Mouse (Mus musculus): ENCODE results near the gene AI854703.

DNA sequence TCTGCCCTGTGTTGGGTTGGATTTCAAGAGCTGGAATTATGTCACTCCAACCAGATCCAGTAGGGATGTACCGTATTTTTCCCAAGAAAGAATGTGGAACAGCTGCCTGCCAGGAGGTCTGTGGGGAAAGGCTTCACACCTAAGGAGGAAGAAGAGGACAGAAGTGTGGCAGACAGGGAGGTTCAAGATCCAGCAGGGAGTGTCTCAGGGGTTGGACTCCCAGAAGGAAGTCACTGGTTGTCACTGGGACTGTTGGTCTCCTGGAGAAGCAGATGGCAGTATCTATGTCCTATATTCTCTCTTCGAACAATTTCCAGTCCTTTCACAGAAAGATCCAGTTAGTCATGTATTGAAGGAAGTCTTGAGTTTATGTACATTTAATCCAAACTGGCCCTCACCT is 21.0 kb downstream of the AI854703 start:
- TF ChIP-seq CTCF (IDR thresholded peaks at IDR 0.05; ENCODE audit: borderline replicate concordance, extremely low read depth, insufficient read depth, insufficient read length) (no peak), POLR2A (IDR thresholded peaks at IDR 0.05; ENCODE audit: borderline replicate concordance, extremely low read depth, insufficient read depth, insufficient read length, poor library complexity, severe bottlenecking) (no peak)
